Comparison of ENCODE assay signal across 8 mouse cellular contexts in genomic region chr19:9954055-9954810, GRCm38 (mm10). TPM values are rescaled to one million over a fixed set of nuclear protein-coding genes. Genes with fewer than 3 reads are reported as not detected.
DNase-seq lines count a peak whose midpoint lies in the region; ATAC-seq and TF ChIP-seq lines count a peak whose summit lies in the region.

No protein-coding gene starts in this region.

- no peak for TF ChIP-seq CTCF in testis, adult 2 months (IDR thresholded peaks at IDR 0.05; ENCODE audit: control insufficient read depth, insufficient read depth, insufficient replicate concordance, low read depth, low read length)

- DNase-seq in urinary bladder, adult 18-20 months (ENCODE audit: low spot score in 2 of 2), result peak; percentile 69 to 87
- no peak for DNase-seq in urinary bladder, postnatal 10 days (ENCODE audit: low spot score)
- DNase-seq in limb, embryonic 14.5 days (ENCODE audit: low spot score), result peak; percentile 88

- peak; percentile 90 for ATAC-seq in embryonic facial prominence, embryonic 15.5 days (ENCODE audit: insufficient number of reproducible peaks, low FRiP score, low TSS enrichment, low read depth)
- peak; percentile 67 for ATAC-seq in heart, embryonic 11.5 days (replicated peaks; ENCODE audit: insufficient number of reproducible peaks, low FRiP score, low TSS enrichment)
- ATAC-seq in kidney, embryonic 15.5 days (replicated peaks; ENCODE audit: low FRiP score), result peak; percentile 84
- ATAC-seq in limb, embryonic 14.5 days (ENCODE audit: low FRiP score, low read depth), result peak; percentile 88
- peak; percentile 75 for ATAC-seq in midbrain, embryonic 16.5 days

- peak overlapping the region; percentile 38 for H3K4me2 ChIP-seq in embryonic facial prominence, embryonic 15.5 days (replicated peaks)
- peak overlapping the region; percentile 19; the same call in 1 of the 2 replicates for H3K4me2 ChIP-seq in heart, embryonic 11.5 days
- H3K4me2 ChIP-seq in kidney, embryonic 15.5 days, result peak overlapping the region; percentile 34
- peak overlapping the region; percentile 33 for H3K4me2 ChIP-seq in limb, embryonic 14.5 days (replicated peaks; ENCODE audit: low read depth, low read length, severe bottlenecking)
- H3K4me2 ChIP-seq in midbrain, embryonic 16.5 days (ENCODE audit: low read length), result no peak overlapping the region

- H3K9ac ChIP-seq in embryonic facial prominence, embryonic 15.5 days, result no peak overlapping the region
- peak overlapping the region; percentile 11; the same call in 1 of the 2 replicates for H3K9ac ChIP-seq in heart, embryonic 11.5 days (ENCODE audit: low read depth, low read length)
- H3K9ac ChIP-seq in kidney, embryonic 15.5 days, result no peak overlapping the region
- peak overlapping the region; percentile 36; the same call in 1 of the 2 replicates for H3K9ac ChIP-seq in limb, embryonic 14.5 days (ENCODE audit: low read depth, low read length, severe bottlenecking)
- H3K9ac ChIP-seq in midbrain, embryonic 16.5 days (ENCODE audit: low read depth, low read length), result no peak overlapping the region

- no peaks in the 10 kb centered on the region for H3K36me3 ChIP-seq in embryonic facial prominence, embryonic 15.5 days
- no peaks in the 10 kb centered on the region for H3K36me3 ChIP-seq in heart, embryonic 11.5 days (ENCODE audit: control insufficient read depth, insufficient read depth, low read length)
- H3K36me3 ChIP-seq in kidney, embryonic 15.5 days, result no peaks in the 10 kb centered on the region
- H3K36me3 ChIP-seq in limb, embryonic 14.5 days (ENCODE audit: control insufficient read depth, insufficient read depth, low read length), result no peaks in the 10 kb centered on the region
- H3K36me3 ChIP-seq in midbrain, embryonic 16.5 days (ENCODE audit: control insufficient read depth, insufficient read depth, low read length), result no peaks in the 10 kb centered on the region
- no peaks in the 10 kb centered on the region for H3K36me3 ChIP-seq in testis, adult 2 months (ENCODE audit: control insufficient read depth, insufficient read depth, low read length)

- H3K27me3 ChIP-seq in embryonic facial prominence, embryonic 15.5 days, result no peaks in the 10 kb centered on the region
- H3K27me3 ChIP-seq in heart, embryonic 11.5 days (ENCODE audit: control insufficient read depth, insufficient read depth, low read length), result no peaks in the 10 kb centered on the region
- H3K27me3 ChIP-seq in kidney, embryonic 15.5 days, result no peaks in the 10 kb centered on the region
- no peaks in the 10 kb centered on the region for H3K27me3 ChIP-seq in limb, embryonic 14.5 days (ENCODE audit: control insufficient read depth, insufficient read depth, low read length)
- H3K27me3 ChIP-seq in midbrain, embryonic 16.5 days (ENCODE audit: control insufficient read depth, insufficient read depth, low read depth, low read length), result no peaks in the 10 kb centered on the region
- no peaks in the 10 kb centered on the region for H3K27me3 ChIP-seq in testis, adult 2 months (ENCODE audit: control insufficient read depth, insufficient read depth, low read length)

- no peak for TF ChIP-seq POLR2A in limb, embryonic 14.5 days (IDR thresholded peaks at IDR 0.05; ENCODE audit: borderline replicate concordance, extremely low read depth, insufficient read depth, insufficient read length)
- no peak; the same call in 1 of the 2 replicates for TF ChIP-seq POLR2A in testis, adult 2 months (IDR thresholded peaks at IDR 0.05; ENCODE audit: control insufficient read depth, low read depth, low read length)

- peaks cover 24% of the 10 kb centered on the region for H3K4me1 ChIP-seq in embryonic facial prominence, embryonic 15.5 days
- peaks cover 12% of the 10 kb centered on the region for H3K4me1 ChIP-seq in heart, embryonic 11.5 days (ENCODE audit: control insufficient read depth, insufficient read depth, low read length)
- peaks cover 15% of the 10 kb centered on the region for H3K4me1 ChIP-seq in kidney, embryonic 15.5 days
- H3K4me1 ChIP-seq in limb, embryonic 14.5 days (ENCODE audit: control insufficient read depth, insufficient read depth, low read length), result peaks cover 16% of the 10 kb centered on the region
- peaks cover 2% of the 10 kb centered on the region; the same call in 1 of the 2 replicates for H3K4me1 ChIP-seq in midbrain, embryonic 16.5 days (ENCODE audit: control insufficient read depth, insufficient read depth, low read length)
- no peaks in the 10 kb centered on the region for H3K4me1 ChIP-seq in testis, adult 2 months (ENCODE audit: control insufficient read depth, insufficient read depth, low read length)

- WGBS in embryonic facial prominence, embryonic 15.5 days, result 13% methylated on average over 7 of the region's 7 CpGs
- WGBS in heart, embryonic 11.5 days (ENCODE audit: insufficient replicate concordance), result 39% methylated on average over 7 of the region's 7 CpGs
- 23% methylated on average over 7 of the region's 7 CpGs for WGBS in kidney, embryonic 15.5 days
- 20% methylated on average over 7 of the region's 7 CpGs for WGBS in limb, embryonic 14.5 days
- 43% methylated on average over 7 of the region's 7 CpGs for WGBS in midbrain, embryonic 16.5 days

- H3K9me3 ChIP-seq in embryonic facial prominence, embryonic 15.5 days (replicated peaks), result no peaks in the 10 kb centered on the region
- H3K9me3 ChIP-seq in heart, embryonic 11.5 days (replicated peaks; ENCODE audit: control insufficient read depth, low read length), result peaks cover 2% of the 10 kb centered on the region; the same call in 1 of the 2 replicates
- no peaks in the 10 kb centered on the region for H3K9me3 ChIP-seq in kidney, embryonic 15.5 days (replicated peaks)
- peaks cover 5% of the 10 kb centered on the region; the same call in 1 of the 2 replicates for H3K9me3 ChIP-seq in limb, embryonic 14.5 days (ENCODE audit: control insufficient read depth, low read length)
- H3K9me3 ChIP-seq in midbrain, embryonic 16.5 days (replicated peaks; ENCODE audit: control insufficient read depth, low read length, poor library complexity, severe bottlenecking), result no peaks in the 10 kb centered on the region; the same call in 1 of the 2 replicates

- H3K4me3 ChIP-seq in embryonic facial prominence, embryonic 15.5 days (replicated peaks), result peak overlapping the region; percentile 19
- no peak overlapping the region for H3K4me3 ChIP-seq in heart, embryonic 11.5 days (ENCODE audit: low read depth, low read length)
- 0 out of 2 replicates have a peak overlapping the region, but pooled peaks have one; percentile 8 for H3K4me3 ChIP-seq in kidney, embryonic 15.5 days (replicated peaks)
- H3K4me3 ChIP-seq in limb, embryonic 14.5 days (replicated peaks; ENCODE audit: low read length), result no peak overlapping the region
- no peak overlapping the region for H3K4me3 ChIP-seq in midbrain, embryonic 16.5 days (ENCODE audit: low read depth, low read length)
- H3K4me3 ChIP-seq in testis, adult 2 months (ENCODE audit: control insufficient read depth, low read depth, low read length), result no peak overlapping the region

- peak overlapping the region; percentile 96 for H3K27ac ChIP-seq in embryonic facial prominence, embryonic 15.5 days (replicated peaks)
- H3K27ac ChIP-seq in heart, embryonic 11.5 days (ENCODE audit: low read depth, low read length), result peak overlapping the region; percentile 64
- H3K27ac ChIP-seq in kidney, embryonic 15.5 days, result peak overlapping the region; percentile 87
- H3K27ac ChIP-seq in limb, embryonic 14.5 days (replicated peaks; ENCODE audit: low read depth, low read length), result peak overlapping the region; percentile 87
- H3K27ac ChIP-seq in midbrain, embryonic 16.5 days (ENCODE audit: low read length), result no peak overlapping the region
- H3K27ac ChIP-seq in testis, adult 2 months (ENCODE audit: control insufficient read depth, insufficient read depth, low read depth, low read length), result peak overlapping the region; percentile 94

RNA-seq across cellular contexts. Expression of gene Fth1, which starts 26.2 kb away (rescaled TPM):
- 1,601 and 1,694 TPM in 2 replicates for polyA plus RNA-seq in embryonic facial prominence, embryonic 15.5 days (2015; fragmentation: Nextera tagmentation; extraction: Ambion mirVana)
- 1,994 and 2,294 TPM in 2 replicates for polyA plus RNA-seq in heart, embryonic 11.5 days (2014; fragmentation: Nextera tagmentation; extraction: Ambion mirVana)
- polyA plus RNA-seq in kidney, embryonic 15.5 days (2015; fragmentation: Nextera tagmentation; extraction: Ambion mirVana), result 1,594 and 1,598 TPM in 2 replicates
- polyA plus RNA-seq in limb, embryonic 14.5 days (2012; rRNA removed), result 663 and 670 TPM in 2 replicates
- polyA plus RNA-seq in limb, embryonic 14.5 days (2014; fragmentation: Nextera tagmentation; extraction: Ambion mirVana), result 1,538 and 1,580 TPM in 2 replicates
- polyA plus RNA-seq in midbrain, embryonic 16.5 days (2015; fragmentation: Nextera tagmentation; extraction: Ambion mirVana), result 1,587 and 1,694 TPM in 2 replicates
- polyA plus RNA-seq in testis, adult 2 months (2012; rRNA removed), result 268 and 313 TPM in 2 replicates

RNA-seq across cellular contexts. Expression of gene Best1, which starts 47.2 kb away (rescaled TPM):
- 1.2 and 1.9 TPM in 2 replicates for polyA plus RNA-seq in embryonic facial prominence, embryonic 15.5 days (2015; fragmentation: Nextera tagmentation; extraction: Ambion mirVana)
- polyA plus RNA-seq in heart, embryonic 11.5 days (2014; fragmentation: Nextera tagmentation; extraction: Ambion mirVana), result 0.10 and 0.41 TPM in 2 replicates
- polyA plus RNA-seq in kidney, embryonic 15.5 days (2015; fragmentation: Nextera tagmentation; extraction: Ambion mirVana), result 1.4 and 1.7 TPM in 2 replicates
- 1.5 and 1.7 TPM in 2 replicates for polyA plus RNA-seq in limb, embryonic 14.5 days (2012; rRNA removed)
- 1.5 and 1.9 TPM in 2 replicates for polyA plus RNA-seq in limb, embryonic 14.5 days (2014; fragmentation: Nextera tagmentation; extraction: Ambion mirVana)
- polyA plus RNA-seq in midbrain, embryonic 16.5 days (2015; fragmentation: Nextera tagmentation; extraction: Ambion mirVana), result 2.9 TPM in 2 replicates
- 339 and 362 TPM in 2 replicates for polyA plus RNA-seq in testis, adult 2 months (2012; rRNA removed)

RNA-seq across cellular contexts. Expression of gene Rab3il1, which starts 47.2 kb away (rescaled TPM):
- polyA plus RNA-seq in embryonic facial prominence, embryonic 15.5 days (2015; fragmentation: Nextera tagmentation; extraction: Ambion mirVana), result 45.8 and 46.1 TPM in 2 replicates
- 50.8 and 54.0 TPM in 2 replicates for polyA plus RNA-seq in heart, embryonic 11.5 days (2014; fragmentation: Nextera tagmentation; extraction: Ambion mirVana)
- 28.0 and 34.3 TPM in 2 replicates for polyA plus RNA-seq in kidney, embryonic 15.5 days (2015; fragmentation: Nextera tagmentation; extraction: Ambion mirVana)
- 36.1 and 42.8 TPM in 2 replicates for polyA plus RNA-seq in limb, embryonic 14.5 days (2012; rRNA removed)
- 43.9 and 49.6 TPM in 2 replicates for polyA plus RNA-seq in limb, embryonic 14.5 days (2014; fragmentation: Nextera tagmentation; extraction: Ambion mirVana)
- 21.4 and 21.8 TPM in 2 replicates for polyA plus RNA-seq in midbrain, embryonic 16.5 days (2015; fragmentation: Nextera tagmentation; extraction: Ambion mirVana)
- 362 and 384 TPM in 2 replicates for polyA plus RNA-seq in testis, adult 2 months (2012; rRNA removed)

RNA-seq across cellular contexts. Expression of gene Incenp, which starts 54.9 kb away (rescaled TPM):
- 90.9 and 97.2 TPM in 2 replicates for polyA plus RNA-seq in embryonic facial prominence, embryonic 15.5 days (2015; fragmentation: Nextera tagmentation; extraction: Ambion mirVana)
- polyA plus RNA-seq in heart, embryonic 11.5 days (2014; fragmentation: Nextera tagmentation; extraction: Ambion mirVana), result 62.6 and 67.2 TPM in 2 replicates
- 105 and 112 TPM in 2 replicates for polyA plus RNA-seq in kidney, embryonic 15.5 days (2015; fragmentation: Nextera tagmentation; extraction: Ambion mirVana)
- 52.7 and 60.2 TPM in 2 replicates for polyA plus RNA-seq in limb, embryonic 14.5 days (2012; rRNA removed)
- polyA plus RNA-seq in limb, embryonic 14.5 days (2014; fragmentation: Nextera tagmentation; extraction: Ambion mirVana), result 69.1 and 82.9 TPM in 2 replicates
- polyA plus RNA-seq in midbrain, embryonic 16.5 days (2015; fragmentation: Nextera tagmentation; extraction: Ambion mirVana), result 20.0 and 22.1 TPM in 2 replicates
- polyA plus RNA-seq in testis, adult 2 months (2012; rRNA removed), result 23.1 and 26.8 TPM in 2 replicates

Comparison
In these comparisons a context has a peak if more than half of its experiments do, and no peak if none do; other contexts are left out.
1. H3K4me3 ChIP-seq: peak in embryonic facial prominence, embryonic 15.5 days (single experiment) and kidney, embryonic 15.5 days (single experiment); none in heart, embryonic 11.5 days (single experiment), limb, embryonic 14.5 days (single experiment), midbrain, embryonic 16.5 days (single experiment) and testis, adult 2 months (single experiment).
2. H3K9ac ChIP-seq: peak in heart, embryonic 11.5 days (single experiment) and limb, embryonic 14.5 days (single experiment); none in embryonic facial prominence, embryonic 15.5 days (single experiment), kidney, embryonic 15.5 days (single experiment) and midbrain, embryonic 16.5 days (single experiment).
3. RNA of gene Best1, which starts 47.2 kb away (polyA plus RNA-seq): 339 to 362 TPM in testis, adult 2 months; 2.9 TPM in midbrain, embryonic 16.5 days, 1.5 to 1.9 TPM in limb, embryonic 14.5 days, 1.4 to 1.7 TPM in kidney, embryonic 15.5 days, 1.2 to 1.9 TPM in embryonic facial prominence, embryonic 15.5 days and 0.10 to 0.41 TPM in heart, embryonic 11.5 days; every median in the first group is over 10 times any median in the second.
4. Peak in every context shown above with its lines, with median percentiles within 50 percentile points of each other: ATAC-seq.